Mouse (Mus musculus): ENCODE results near the gene Scg3. TPM values are rescaled to one million over a fixed set of nuclear protein-coding genes. Genes with fewer than 3 reads are reported as not detected.

The Scg3 gene
- total and polyA plus RNA-seq, 3 experiments = not detected

DNA sequence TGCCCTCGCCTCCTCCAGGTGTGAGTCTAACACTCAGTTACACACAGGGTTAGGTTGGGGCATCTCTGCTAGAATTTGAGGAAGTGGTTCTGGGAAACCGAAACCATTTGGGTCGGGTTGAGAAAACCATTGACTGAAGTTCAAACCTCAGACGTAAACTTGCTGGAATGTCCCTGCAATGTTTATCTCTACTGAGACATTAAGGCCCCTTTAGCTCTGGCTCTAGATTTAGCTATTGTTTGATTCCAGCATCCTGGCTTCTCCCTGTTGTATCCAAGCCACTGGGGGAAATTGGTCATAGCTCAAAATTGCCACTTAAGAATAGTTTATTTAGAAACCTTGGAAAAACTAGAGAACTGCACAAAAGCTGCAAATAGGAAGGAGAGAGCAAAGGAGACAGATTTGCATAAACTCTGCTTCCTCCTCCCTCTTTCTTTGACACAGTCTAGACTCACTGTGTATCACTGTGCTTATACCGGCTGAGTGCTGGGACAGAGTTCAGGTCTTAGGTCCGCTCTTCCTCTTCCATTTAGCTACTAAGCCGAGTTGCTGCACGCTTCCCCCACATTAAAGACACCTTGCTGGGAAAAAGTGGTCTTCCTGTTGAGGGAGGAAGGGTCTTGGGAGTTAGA lies 52.9 kb downstream of the Scg3 start (continued):
- TF ChIP-seq E2F4 (IDR thresholded peaks at IDR 0.05; ENCODE audit: insufficient replicate concordance, low read depth, low read length) (no peak), KAT2A (IDR thresholded peaks at IDR 0.05; ENCODE audit: insufficient replicate concordance, low read length) (no peak), PAX5 (IDR thresholded peaks at IDR 0.05; ENCODE audit: low read length) (no peak), CHD1 (IDR thresholded peaks at IDR 0.05; ENCODE audit: low read depth, low read length) (no peak), TCF12 (IDR thresholded peaks at IDR 0.05; ENCODE audit: low read depth, low read length) (peak; percentile 59), ZC3H11A (IDR thresholded peaks at IDR 0.05; ENCODE audit: low read depth, low read length) (no peak), SMC3 (IDR thresholded peaks at IDR 0.05; ENCODE audit: low read depth, low read length) (no peak)

DNA sequence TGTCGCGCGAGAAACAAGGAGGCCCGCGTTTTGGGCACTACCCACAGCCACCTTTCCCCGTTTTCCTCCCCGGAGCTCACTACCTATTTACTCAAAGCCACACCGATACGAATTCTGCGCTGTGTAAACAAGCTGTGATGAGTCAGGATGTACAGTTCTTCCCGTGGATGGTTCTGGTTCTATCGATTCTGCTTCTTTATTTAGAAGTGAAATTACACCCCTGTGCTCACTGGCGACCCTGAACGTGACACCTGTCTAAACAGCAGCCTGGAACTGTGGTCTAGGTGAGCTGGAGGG lies 57.6 kb downstream of the Scg3 start:
- peaks cover 22 to 58% of the 10 kb centered on the region in 2 experiments for H3K4me1 ChIP-seq (ENCODE audit: control insufficient read depth in 1 of 2, insufficient read depth in 2 of 2)
- dilution Hi-C loops (cut with MboI; ENCODE audit: extremely low pct_ligation_motif_present, extremely low pct_unique_long_range_greater_than_20kb, low sequenced_read_pairs) = no loop called here
- H3K9me3 ChIP-seq (replicated peaks; ENCODE audit: low read length) = peaks cover 4% of the 10 kb centered on the region
- in situ Hi-C loops (cut with MboI; ENCODE audit: low pct_ligation_motif_present, low pct_unique_long_range_greater_than_20kb, low sequenced_read_pairs) = no loop called here
- H3K4me3 ChIP-seq (replicated peaks in 1 of 3; ENCODE audit: low read depth in 2 of 3, low read length in 2 of 3, poor library complexity in 1 of 3) = peak overlapping the region; percentile 61 to 78 (median 72)
- H3K9ac ChIP-seq (ENCODE audit: insufficient read depth, low read depth) = peak overlapping the region; percentile 92
- no peak for TF ChIP-seq POLR2AphosphoS2 (IDR thresholded peaks at IDR 0.05; ENCODE audit: low read depth, low read length)
- TF ChIP-seq GABPA (IDR thresholded peaks at IDR 0.05; ENCODE audit: insufficient replicate concordance, low read depth, low read length) = no peak
- TF ChIP-seq MAX (IDR thresholded peaks at IDR 0.05; ENCODE audit: low read length) = no peak
- no peak for TF ChIP-seq RAD21 (IDR thresholded peaks at IDR 0.05; ENCODE audit: low read depth, low read length)
- no peak for TF ChIP-seq JUND (conservative IDR thresholded peaks at IDR 0.05; ENCODE audit: low read depth, low read length)
- TF ChIP-seq BHLHE40 (IDR thresholded peaks at IDR 0.05; ENCODE audit: low read depth, low read length) = peak; percentile 50
- no peaks in the 10 kb centered on the region for H3K36me3 ChIP-seq (replicated peaks in 1 of 2; ENCODE audit: control insufficient read depth in 1 of 2, insufficient read depth in 1 of 2, low read length in 1 of 2)
- H3K4me2 ChIP-seq (ENCODE audit: insufficient read depth, low read depth, poor library complexity, severe bottlenecking) = peak overlapping the region; percentile 37; the same call in 1 of the 2 replicates
- H3K27me3 ChIP-seq (replicated peaks) = peaks cover 6% of the 10 kb centered on the region
- H3K27ac ChIP-seq (ENCODE audit: insufficient read depth, low read depth) = peak overlapping the region; percentile 58
- no peak for DNase-seq (ENCODE audit: extremely low read depth)
- H3K79me2 ChIP-seq (replicated peaks; ENCODE audit: control insufficient read depth, extremely low read depth, insufficient read depth, poor library complexity, severe bottlenecking) = peaks cover 35% of the 10 kb centered on the region

DNA sequence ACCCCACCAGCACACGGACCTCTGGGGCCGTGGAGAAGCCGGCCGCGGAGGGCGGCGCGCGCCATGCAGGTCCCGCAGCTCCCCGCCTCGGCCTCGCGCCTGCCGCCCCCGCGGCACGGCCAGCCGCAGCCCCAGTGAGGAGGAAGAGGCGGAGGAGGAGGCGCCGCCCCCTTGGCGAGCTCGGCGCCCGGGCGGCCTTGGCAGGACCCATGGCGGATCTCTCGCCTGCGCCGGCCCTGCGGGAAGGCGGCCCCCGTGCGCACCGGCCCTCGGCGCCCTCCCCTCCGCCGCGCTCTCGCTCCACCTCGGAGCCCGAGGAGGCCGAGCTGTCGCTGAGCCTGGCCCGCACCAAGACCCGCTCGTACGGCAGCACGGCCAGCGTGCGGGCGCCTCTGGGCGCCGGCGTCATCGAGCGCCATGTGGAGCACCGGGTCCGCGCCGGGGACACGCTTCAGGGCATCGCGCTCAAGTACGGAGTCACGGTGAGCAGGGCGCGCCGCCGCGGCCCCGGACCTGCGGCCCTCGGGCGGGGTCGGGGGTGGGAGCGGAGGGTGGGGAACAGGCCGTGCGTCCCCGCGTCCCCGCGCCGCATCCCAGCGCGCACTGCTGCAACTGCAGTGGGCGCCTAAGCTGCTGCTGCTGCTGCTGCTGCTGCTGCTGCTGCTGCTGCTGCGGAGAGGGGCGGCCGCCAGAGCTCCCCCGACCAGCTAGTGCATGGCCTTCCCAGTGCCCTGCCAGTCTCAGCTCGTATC lies 58.1 kb downstream of the Scg3 start, which contains the start of gene Lysmd2:
Lysmd2 (plus strand) TSS at position 186 of the 752 bp plus-strand sequence.
- H3K79me2 ChIP-seq (replicated peaks; ENCODE audit: control insufficient read depth, extremely low read depth, insufficient read depth, poor library complexity, severe bottlenecking) = peaks cover 35% of the 10 kb centered on the region
- no peaks in the 10 kb centered on the region for H3K36me3 ChIP-seq (replicated peaks in 1 of 2; ENCODE audit: control insufficient read depth in 1 of 2, insufficient read depth in 1 of 2, low read length in 1 of 2)
- dilution Hi-C loops (cut with MboI; ENCODE audit: extremely low pct_ligation_motif_present, extremely low pct_unique_long_range_greater_than_20kb, low sequenced_read_pairs) = no loop called here
- H3K27ac ChIP-seq (ENCODE audit: insufficient read depth, low read depth) = peak within 1 kb of the TSS; percentile 58
- H3K27me3 ChIP-seq (replicated peaks) = peaks cover 6% of the 10 kb centered on the region
- H3K4me3 ChIP-seq (replicated peaks in 1 of 3; ENCODE audit: low read depth in 2 of 3, low read length in 2 of 3, poor library complexity in 1 of 3) = peak within 1 kb of the TSS; percentile 61 to 78 (median 72)
- peak within 1 kb of the TSS; percentile 92 for H3K9ac ChIP-seq (ENCODE audit: insufficient read depth, low read depth)
- DNase-seq (ENCODE audit: extremely low read depth) = peak; percentile 35
- peaks cover 20 to 58% of the 10 kb centered on the region in 2 experiments for H3K4me1 ChIP-seq (ENCODE audit: control insufficient read depth in 1 of 2, insufficient read depth in 2 of 2)
- H3K4me2 ChIP-seq (ENCODE audit: insufficient read depth, low read depth, poor library complexity, severe bottlenecking) = peak within 1 kb of the TSS; percentile 77
- TF ChIP-seq POLR2A (IDR thresholded peaks at IDR 0.05; ENCODE audit: low read depth, low read length) (peak; percentile 73), MEF2A (IDR thresholded peaks at IDR 0.05; ENCODE audit: borderline replicate concordance, low read depth, low read length) (0 out of 2 replicates have a peak, but pooled peaks have one; percentile 45), MXI1 (IDR thresholded peaks at IDR 0.05; ENCODE audit: low read depth, low read length) (peak; percentile 70), ZMIZ1 (IDR thresholded peaks at IDR 0.05; ENCODE audit: low read depth, low read length) (peak; percentile 50; the same call in 1 of the 2 replicates), MYC (IDR thresholded peaks at IDR 0.05; ENCODE audit: low read depth, low read length) (no peak), CTCF (conservative IDR thresholded peaks at IDR 0.05 in 1 of 2, IDR thresholded peaks at IDR 0.05 in 1 of 2; ENCODE audit: low read depth in 2 of 2, low read length in 2 of 2) (no peak), NRF1 (IDR thresholded peaks at IDR 0.05; ENCODE audit: low read depth, low read length) (peak; percentile 68), BHLHE40 (IDR thresholded peaks at IDR 0.05; ENCODE audit: low read depth, low read length) (peak; percentile 16; the same call in 1 of the 2 replicates), MAX (IDR thresholded peaks at IDR 0.05; ENCODE audit: low read length) (0 out of 2 replicates have a peak, but pooled peaks have one; percentile 49), UBTF (IDR thresholded peaks at IDR 0.05; ENCODE audit: low read depth, low read length) (peak; percentile 95; the same call in 1 of the 2 replicates), TCF12 (IDR thresholded peaks at IDR 0.05; ENCODE audit: low read depth, low read length) (peak; percentile 60; the same call in 1 of the 2 replicates), PAX5 (IDR thresholded peaks at IDR 0.05; ENCODE audit: low read length) (no peak)
- in situ Hi-C loops (cut with MboI; ENCODE audit: low pct_ligation_motif_present, low pct_unique_long_range_greater_than_20kb, low sequenced_read_pairs) = no loop called here
- peaks cover 4% of the 10 kb centered on the region for H3K9me3 ChIP-seq (replicated peaks; ENCODE audit: low read length)

All from CH12.LX (cell line).